Mouse (Mus musculus) embryonic facial prominence, embryonic 14.5 days (tissue): ENCODE results near the gene Galp. TPM values are rescaled to one million over a fixed set of nuclear protein-coding genes. Genes with fewer than 3 reads are reported as not detected.
A peak's percentile ranks its signal among the peaks of the same experiment; 100 is the strongest.
"Not testable (repeated sequence)": the region's sequence is repeated elsewhere in the genome, so short reads cannot be mapped to it uniquely, and the experiment has no call there.

Source experiments
- ATAC-seq: fragments of 200-750 bp; cut with Nextera tagmentation; 2 replicates; pipeline ENCODE4 v1.8.0; 2017; ENCODE audit warnings: low read depth, moderate number of reproducible peaks, moderate TSS enrichment
- DNase-seq: peaks from one replicate; pipeline ENCODE4 v3.0.0-alpha.2; 2015; ENCODE audit warnings: low spot score
- H3K27ac ChIP-seq: fragments of 300-500 bp; sonication (generic); replicated peaks from 2 replicates; pipeline ENCODE4 v1.5.1; 2014; ENCODE audit warnings: low read depth, mild to moderate bottlenecking, low read length, moderate library complexity
- H3K27me3 ChIP-seq: fragments of 300-500 bp; sonication (generic); replicated peaks from 2 replicates; pipeline ENCODE4 v1.6.1; 2014; ENCODE audit warnings: low read length; ENCODE audit not compliant: control insufficient read depth, insufficient read depth
- H3K36me3 ChIP-seq: fragments of 300-500 bp; sonication (generic); 2 replicates; pipeline ENCODE4 v1.6.1; 2014; ENCODE audit warnings: low read length, mixed read lengths; ENCODE audit not compliant: control insufficient read depth, insufficient read depth
- H3K4me1 ChIP-seq: fragments of 300-500 bp; sonication (generic); 2 replicates; pipeline ENCODE4 v1.6.1; 2014; ENCODE audit warnings: antibody characterized with exemption, low read length; ENCODE audit not compliant: control insufficient read depth, insufficient read depth
- H3K4me2 ChIP-seq: fragments of 300-500 bp; sonication (generic); 2 replicates; pipeline ENCODE4 v1.6.1; 2014; ENCODE audit warnings: low read depth, mild to moderate bottlenecking, low read length, moderate library complexity, mixed read lengths
- H3K4me3 ChIP-seq: fragments of 300-500 bp; sonication (generic); 2 replicates; pipeline ENCODE4 v1.5.1; 2014; ENCODE audit warnings: low read depth, mild to moderate bottlenecking, low read length
- H3K9ac ChIP-seq: fragments of 300-500 bp; sonication (generic); 2 replicates; pipeline ENCODE4 v1.6.1; 2014; ENCODE audit warnings: low read depth, mild to moderate bottlenecking, low read length, moderate library complexity, mixed read lengths
- H3K9me3 ChIP-seq: fragments of 300-500 bp; sonication (generic); 2 replicates; pipeline ENCODE4 v1.6.1; 2016; ENCODE audit warnings: low read length; ENCODE audit not compliant: control insufficient read depth
- WGBS: fragments of 180-500 bp; shearing (Covaris S2); extraction: QIAGEN DNeasy Blood & Tissue Kit; methylation state at CpG from one replicate; pipeline ENCODE4 v1.1.7; 2014; 5-methylcytosine and 5-hydroxymethylcytosine counted together
- polyA plus RNA-seq: library from polyadenylated mRNA; unstranded; fragments of >200 nt; fragmentation: Nextera tagmentation; extraction: Ambion mirVana; gene quantifications from 2 replicates; pipeline ENCODE4 v1.2.1, GENCODE M21; 2014

The Galp gene
- polyA plus RNA-seq, 1 experiment from 2014 or later: not detected

DNA sequence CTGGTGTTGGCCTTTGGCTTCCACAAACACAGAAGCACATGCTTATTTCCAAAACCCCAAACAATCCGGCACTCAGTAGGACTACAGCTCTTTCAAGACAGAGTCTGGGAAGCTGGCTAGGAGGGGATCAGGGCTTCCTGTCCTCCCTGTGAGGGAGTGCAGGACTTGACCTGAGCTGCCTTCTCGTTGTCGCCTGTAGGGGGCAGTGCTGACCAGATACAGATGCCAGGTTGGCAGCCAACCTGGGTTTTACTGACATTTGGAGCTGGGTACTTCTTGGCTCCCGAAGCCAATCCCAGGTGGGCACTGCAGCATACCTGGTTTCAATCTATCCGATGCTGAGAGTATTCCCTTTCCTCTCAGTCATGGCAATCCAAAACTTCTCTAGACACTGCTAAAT, 16.3 kb downstream of the Galp start:
- ATAC-seq: no peak
- H3K9me3 ChIP-seq: no peaks in the 10 kb centered on the region
- no peaks in the 10 kb centered on the region for H3K36me3 ChIP-seq
- H3K27ac ChIP-seq: no peak overlapping the region
- no peaks in the 10 kb centered on the region for H3K27me3 ChIP-seq
- no peak overlapping the region for H3K9ac ChIP-seq
- no peaks in the 10 kb centered on the region for H3K4me1 ChIP-seq
- no peak overlapping the region for H3K4me2 ChIP-seq
- WGBS: 43% methylated on average over 5 of the region's 5 CpGs
- DNase-seq: no peak
- H3K4me3 ChIP-seq: no peak overlapping the region

DNA sequence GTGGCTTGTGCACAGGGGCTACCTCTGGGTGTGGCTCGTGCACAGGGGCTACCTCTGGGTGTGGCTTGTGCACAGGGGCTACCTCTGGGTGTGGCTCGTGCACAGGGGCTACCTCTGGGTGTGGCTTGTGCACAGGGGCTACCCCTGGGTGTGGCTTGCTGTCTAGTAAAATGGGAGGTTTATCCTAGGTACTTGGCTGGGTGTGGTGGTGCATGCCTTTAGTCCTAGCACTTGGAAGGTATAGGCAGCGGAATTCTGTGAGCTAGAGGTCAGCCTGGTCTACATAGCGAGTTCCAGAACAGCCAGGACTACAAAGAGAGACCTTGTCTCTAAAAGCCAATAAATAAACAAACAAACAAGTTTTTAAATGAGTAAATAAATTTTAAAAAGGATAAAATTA, 17.8 kb downstream of the Galp start:
- H3K9ac ChIP-seq, H3K27ac ChIP-seq, H3K4me3 ChIP-seq, H3K27me3 ChIP-seq, H3K4me2 ChIP-seq, DNase-seq, H3K9me3 ChIP-seq, ATAC-seq, H3K36me3 ChIP-seq, H3K4me1 ChIP-seq: not testable (repeated sequence)
- 93% methylated on average over 3 of the region's 4 CpGs for WGBS

DNA sequence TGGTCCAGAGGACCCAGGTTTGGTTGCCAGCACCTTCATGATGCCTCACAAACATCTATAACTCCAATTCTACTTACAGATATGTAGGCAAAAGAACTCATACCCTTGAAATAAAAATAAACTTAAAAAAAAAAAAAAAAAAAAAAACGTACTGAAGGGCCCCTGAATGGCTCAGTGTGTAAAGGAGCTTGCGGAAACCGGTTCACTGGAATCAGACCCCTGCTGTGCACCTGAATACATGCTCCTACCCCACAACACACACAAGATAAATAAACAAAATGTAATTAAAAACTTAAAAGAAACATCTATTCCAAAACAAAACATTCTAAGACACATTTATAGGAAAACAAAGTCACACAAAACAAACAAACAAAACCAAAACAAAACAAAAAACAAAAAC, 23.3 kb downstream of the Galp start:
- H3K36me3 ChIP-seq: no peaks in the 10 kb centered on the region
- DNase-seq (no peak), ATAC-seq (no peak)
- 39% methylated on average over 3 of the region's 3 CpGs for WGBS
- H3K4me3 ChIP-seq: no peak overlapping the region
- no peaks in the 10 kb centered on the region for H3K27me3 ChIP-seq
- no peak overlapping the region for H3K4me2 ChIP-seq
- H3K9ac ChIP-seq: no peak overlapping the region
- H3K9me3 ChIP-seq: no peaks in the 10 kb centered on the region
- no peaks in the 10 kb centered on the region for H3K4me1 ChIP-seq
- H3K27ac ChIP-seq: no peak overlapping the region

DNA sequence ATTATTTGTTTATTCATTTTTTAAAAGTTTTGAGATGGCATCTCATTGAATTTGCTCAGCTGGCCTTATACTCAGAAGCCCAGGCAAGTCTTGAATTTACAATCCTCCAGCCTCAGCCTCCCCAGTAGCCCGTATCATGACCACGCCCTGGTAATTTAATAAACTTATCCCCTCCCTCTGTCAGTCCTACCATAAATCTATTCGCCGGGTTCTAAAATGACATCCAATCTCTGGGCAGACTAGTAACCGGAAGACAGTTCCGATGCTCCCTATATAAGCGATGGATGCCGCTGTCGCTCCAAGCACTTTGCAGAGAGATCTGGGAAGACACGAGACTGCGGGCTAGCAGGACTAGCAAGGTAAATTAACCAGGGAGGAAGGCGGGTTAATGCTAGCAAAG, 25.1 kb downstream of the Galp start, which contains the start of gene Zscan5b:
Gene Zscan5b, plus strand, starts transcription at position 301 of the 400 bp plus-strand sequence.
- Histone ChIP-seq H3K4me3 (no peak within 1 kb of the TSS), H3K27me3 (no peaks in the 10 kb centered on the region), H3K4me2 (no peak within 1 kb of the TSS), H3K36me3 (no peaks in the 10 kb centered on the region), H3K4me1 (no peaks in the 10 kb centered on the region), H3K9ac (no peak within 1 kb of the TSS), H3K9me3 (no peaks in the 10 kb centered on the region), H3K27ac (no peak within 1 kb of the TSS)
- DNase-seq (no peak), ATAC-seq (no peak)
- WGBS: 91% methylated on average over 12 of the region's 12 CpGs

DNA sequence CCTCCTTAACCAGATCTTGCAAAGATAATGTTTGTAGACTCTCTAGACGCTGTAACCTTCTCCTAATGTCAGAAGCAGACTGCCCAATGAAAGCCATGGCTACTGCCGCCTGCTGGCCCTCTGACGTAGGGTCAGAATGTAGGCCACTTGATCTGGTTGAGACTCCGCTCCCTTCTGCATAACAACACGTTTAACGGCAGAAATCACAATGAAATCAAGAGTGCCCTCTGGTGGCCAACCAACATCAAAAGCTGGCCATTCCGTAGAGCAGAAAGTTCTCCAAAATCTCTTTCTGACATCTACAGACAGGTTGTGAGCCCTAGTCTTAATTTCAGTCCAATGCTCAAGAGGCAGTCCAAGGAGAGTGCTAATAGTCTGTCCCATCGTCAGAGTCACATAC, 31.6 kb downstream of the Galp start:
- H3K4me3 ChIP-seq, H3K36me3 ChIP-seq, H3K9ac ChIP-seq, H3K4me2 ChIP-seq, H3K27me3 ChIP-seq, DNase-seq, ATAC-seq, H3K27ac ChIP-seq, H3K9me3 ChIP-seq, H3K4me1 ChIP-seq: not testable (repeated sequence)
- 54% methylated on average over 8 of the region's 8 CpGs for WGBS

DNA sequence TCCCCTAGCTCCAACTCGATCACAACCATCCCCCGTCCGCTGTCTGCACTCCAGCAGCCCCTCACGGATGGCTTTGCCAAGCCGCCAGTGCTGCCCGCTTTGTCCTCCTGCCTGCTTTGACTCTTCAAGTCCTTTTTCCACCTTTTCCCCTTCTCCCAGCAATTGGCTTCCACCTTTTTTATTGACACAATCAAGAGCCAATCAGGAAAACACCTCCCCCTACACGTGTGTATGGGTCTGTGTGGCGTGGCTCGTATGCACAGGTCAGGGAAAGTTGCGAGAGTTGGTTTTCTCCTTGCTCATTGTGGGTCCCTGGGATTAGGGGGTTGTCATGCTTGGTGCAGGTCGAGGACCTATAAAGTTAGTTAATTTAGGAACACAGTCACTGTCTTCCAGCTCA, 42.9 kb downstream of the Galp start:
- Histone ChIP-seq H3K27ac (no peak overlapping the region), H3K4me1 (no peaks in the 10 kb centered on the region), H3K4me2 (no peak overlapping the region), H3K4me3 (no peak overlapping the region), H3K27me3 (no peaks in the 10 kb centered on the region), H3K9ac (no peak overlapping the region), H3K36me3 (no peaks in the 10 kb centered on the region), H3K9me3 (no peaks in the 10 kb centered on the region)
- WGBS: 57% methylated on average over 11 of the region's 11 CpGs
- DNase-seq: no peak
- no peak for ATAC-seq

DNA sequence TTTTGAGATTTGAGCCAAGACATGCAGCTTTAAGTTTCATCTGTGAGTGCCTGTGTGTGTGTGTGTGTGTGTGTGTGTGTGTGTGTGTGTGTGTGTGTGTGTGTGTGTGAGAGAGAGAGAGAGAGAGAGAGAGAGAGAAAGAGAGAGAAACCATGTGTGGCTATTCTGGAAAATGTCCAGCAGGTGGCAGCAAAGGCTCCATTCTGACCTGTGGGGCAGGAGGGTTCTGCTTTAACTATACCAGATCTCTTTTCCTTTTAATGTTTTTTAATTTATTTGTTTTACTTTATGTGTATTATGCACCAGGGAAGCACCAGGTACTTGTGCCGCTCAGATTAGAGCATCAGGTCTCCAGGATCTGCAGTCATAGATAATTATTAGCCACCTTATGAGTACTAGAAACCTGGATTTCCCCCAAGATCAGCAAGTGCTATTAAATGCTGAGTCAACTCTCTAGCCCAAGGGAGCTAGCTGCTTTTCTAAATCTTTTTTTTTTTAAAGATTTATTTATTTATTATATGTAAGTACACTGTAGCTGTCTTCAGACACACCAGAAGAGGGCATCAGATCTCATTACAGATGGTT, 44.0 kb downstream of the Galp start:
- DNase-seq: peak; percentile 2
- 9% methylated on average over 1 of the region's 1 CpGs for WGBS

DNA sequence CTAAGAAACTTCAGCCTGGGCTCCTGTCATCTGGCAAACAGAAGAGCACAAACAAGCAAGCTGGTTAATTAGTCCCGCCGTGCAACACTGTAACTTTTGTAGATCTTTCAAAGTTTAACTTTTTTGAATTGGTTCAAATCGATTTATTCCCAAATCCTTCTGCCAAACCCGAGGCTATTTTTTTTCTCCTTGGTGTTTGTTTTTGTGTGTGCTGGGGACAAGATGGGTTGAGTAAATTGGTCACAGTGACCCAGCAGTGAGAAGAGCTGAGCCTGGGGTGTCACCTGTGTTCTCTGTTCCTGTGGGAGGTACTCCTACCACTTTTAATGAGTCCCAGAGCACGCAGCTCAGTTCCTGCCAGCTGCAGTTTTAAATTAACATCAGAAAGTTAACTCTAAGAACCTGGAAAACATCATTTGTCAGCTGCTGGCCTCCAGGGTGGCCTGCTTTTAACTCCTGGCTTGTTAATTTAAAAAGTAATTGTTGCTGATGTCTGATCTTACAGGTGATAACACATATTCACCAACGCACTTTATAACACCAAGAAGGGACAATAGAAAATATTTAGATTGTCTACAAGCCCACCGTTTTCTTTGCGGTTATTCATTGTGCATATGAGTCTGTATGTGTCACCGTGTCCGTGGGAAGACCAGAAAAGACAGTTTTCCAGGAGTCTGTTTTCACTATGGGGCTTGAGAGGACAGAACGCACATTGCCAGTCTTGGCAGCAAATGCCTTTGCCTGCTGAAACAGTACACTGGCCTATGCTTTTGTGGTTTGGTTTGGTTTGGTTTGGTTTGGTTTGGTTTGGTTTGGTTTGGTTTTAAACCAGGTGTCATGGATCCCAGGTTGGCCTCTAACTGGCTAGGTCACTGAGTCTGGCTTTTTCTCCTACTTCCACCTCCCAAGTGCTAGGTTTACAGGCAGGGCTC, 47.7 kb downstream of the Galp start:
- no peak overlapping the region for H3K4me3 ChIP-seq
- no peak overlapping the region for H3K27ac ChIP-seq
- ATAC-seq (no peak), DNase-seq (peak; percentile 38)
- H3K9me3 ChIP-seq: no peaks in the 10 kb centered on the region
- H3K27me3 ChIP-seq: no peaks in the 10 kb centered on the region
- no peaks in the 10 kb centered on the region for H3K4me1 ChIP-seq
- no peaks in the 10 kb centered on the region for H3K36me3 ChIP-seq
- no peak overlapping the region for H3K4me2 ChIP-seq
- H3K9ac ChIP-seq: no peak overlapping the region
- WGBS: 36% methylated on average over 11 of the region's 11 CpGs

More for the DNA sequence above, 44.0 kb downstream of the Galp start:
- not testable (repeated sequence) for H3K36me3 ChIP-seq, ATAC-seq, H3K4me1 ChIP-seq, H3K27ac ChIP-seq, H3K27me3 ChIP-seq, H3K4me3 ChIP-seq, H3K9ac ChIP-seq, H3K4me2 ChIP-seq, H3K9me3 ChIP-seq
